Mouse (Mus musculus) left cerebral cortex, postnatal 4 days (tissue): Measurements from ENCODE around the gene Mup5. TPM values are rescaled to one million over a fixed set of nuclear protein-coding genes. Genes with fewer than 3 reads are reported as not detected.
"Not testable (repeated sequence)": the region's sequence is repeated elsewhere in the genome, so short reads cannot be mapped to it uniquely, and the experiment has no call there.

Experiments
- DNase-seq: peaks from one replicate; pipeline ENCODE4 v3.0.0-alpha.2; 2022
- intact Hi-C: fragments of 180-260 bp; cut with DNase I; formaldehyde crosslinking; loops from one replicate; pipeline ENCODE4 v1.15.1; 2025
- total RNA-seq, 2 experiments: library from RNA; stranded (reverse); gene quantifications; 2 replicates each; pipeline ENCODE4 v1.2.3; 2021

The Mup5 gene
- not detected for total RNA-seq

- intact Hi-C loops, result no loop called here
- DNase-seq, result no peak
These were observed at the start of gene Mup5 for GRCm38 (mm10) chr4:61834952-61835708. Gene Mup5 (minus strand): TSS chr4:61835233.

DNA sequence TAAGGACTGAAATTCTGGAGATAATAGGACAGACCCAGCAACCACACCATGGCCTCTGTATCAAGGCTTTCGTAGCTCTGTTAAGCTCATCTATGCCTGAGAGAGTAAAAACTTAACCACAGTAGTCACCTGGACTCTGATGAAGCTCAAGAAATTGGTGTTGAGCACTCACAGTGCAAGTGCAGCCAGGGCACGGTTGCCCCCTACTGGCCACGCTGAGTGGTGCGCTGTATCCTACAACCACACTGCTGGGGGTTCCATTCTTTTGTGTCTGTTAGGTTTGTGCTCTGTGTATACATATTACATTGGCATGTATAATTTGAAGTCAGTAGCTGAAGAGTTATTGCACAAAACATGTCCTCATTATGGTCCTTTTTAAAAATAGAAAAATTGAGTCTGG lies 23.1 kb upstream of the Mup5 start:
- intact Hi-C loops, result no loop called here
- peak; percentile 12 for DNase-seq

- no peak for DNase-seq
- intact Hi-C loops, result no loop called here
These were observed 21.0 kb upstream of the Mup5 start for GRCm38 (mm10) chr4:61855831-61856698.

- intact Hi-C loops, result no loop called here
- no peak for DNase-seq
These were observed 20.3 kb upstream of the Mup5 start for GRCm38 (mm10) chr4:61855344-61855743.

DNA sequence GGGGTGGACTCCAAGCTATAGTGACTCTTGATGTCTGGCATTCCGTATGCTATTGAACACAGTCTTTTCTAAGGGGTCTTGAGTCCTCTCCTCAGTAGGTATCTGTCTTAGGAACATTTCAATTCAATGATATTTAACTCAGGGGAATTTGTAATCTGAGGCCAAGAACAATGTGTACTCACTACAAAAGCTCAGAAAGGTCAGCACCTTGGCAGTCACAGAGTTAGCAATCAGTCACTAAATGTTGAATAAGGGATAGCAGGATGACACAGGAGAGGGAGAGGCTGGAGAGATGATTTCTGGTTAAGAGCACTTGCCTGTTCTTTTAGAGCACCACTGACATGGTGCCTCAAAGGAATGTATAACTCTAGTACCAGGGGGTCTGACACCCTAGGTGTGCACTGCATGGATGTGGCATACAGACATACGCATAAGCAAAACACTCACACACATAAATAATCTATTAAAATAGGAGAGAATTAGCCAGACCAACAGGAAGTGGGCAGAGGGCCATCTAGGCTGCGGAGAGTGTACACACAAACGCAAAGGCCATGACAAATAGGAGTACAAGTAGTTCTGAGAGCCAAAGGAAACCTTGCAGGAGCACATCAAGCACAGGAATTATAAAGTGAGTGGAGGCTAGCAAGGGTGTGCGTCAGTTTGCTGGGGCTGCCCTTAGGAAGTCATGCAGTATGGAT lies 9.9 kb upstream of the Mup5 start:
- DNase-seq, result no peak
- intact Hi-C loops, result no loop called here

DNA sequence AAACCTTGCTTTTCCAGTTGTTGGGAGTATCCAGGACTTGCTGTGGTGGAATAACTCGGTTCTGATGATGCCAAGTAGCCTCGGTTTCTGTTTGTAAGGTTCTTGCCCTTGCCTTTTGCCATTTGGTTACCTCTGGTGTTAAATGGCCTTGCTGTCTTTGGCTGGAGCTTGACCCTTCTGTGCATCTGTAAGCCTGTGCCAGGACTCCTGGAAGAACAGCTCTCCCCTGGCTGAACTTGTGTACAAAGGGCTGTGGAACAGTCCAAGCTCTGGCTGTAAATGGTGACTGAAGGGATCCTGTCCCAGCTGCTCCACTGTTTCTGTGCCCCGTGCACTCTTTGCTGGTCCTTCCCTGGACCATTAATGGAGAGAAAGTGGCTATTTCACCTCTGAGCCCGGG lies 5.8 kb downstream of the Mup5 start:
- intact Hi-C loops, result no loop called here

GRCm38 (mm10) chr4:61823185-61823584 lies 11.8 kb downstream of the Mup5 start:
- DNase-seq, result no peak
- intact Hi-C loops, result no loop called here

More for the DNA sequence above, 5.8 kb downstream of the Mup5 start:
- no peak for DNase-seq

DNA sequence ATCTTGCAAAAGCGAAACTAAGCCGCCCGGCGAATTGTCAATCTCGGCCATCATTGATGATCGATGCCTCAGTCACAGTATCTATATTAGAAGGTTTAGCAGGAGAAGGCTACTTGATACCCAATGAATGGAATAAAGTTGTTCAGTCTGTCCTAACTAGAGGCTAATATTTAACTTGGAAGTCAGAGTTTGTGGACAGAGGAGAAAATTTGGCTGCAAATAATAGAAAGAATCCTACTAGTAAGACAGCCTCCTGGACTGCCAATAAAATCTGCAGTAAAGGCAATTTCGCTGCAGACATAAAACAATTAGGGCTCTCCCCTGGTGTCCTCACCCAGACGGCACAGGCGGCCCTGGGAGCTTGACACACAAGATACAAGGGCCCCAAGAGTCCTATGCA lies 12.5 kb downstream of the Mup5 start:
- intact Hi-C loops, result not testable (repeated sequence)

DNA sequence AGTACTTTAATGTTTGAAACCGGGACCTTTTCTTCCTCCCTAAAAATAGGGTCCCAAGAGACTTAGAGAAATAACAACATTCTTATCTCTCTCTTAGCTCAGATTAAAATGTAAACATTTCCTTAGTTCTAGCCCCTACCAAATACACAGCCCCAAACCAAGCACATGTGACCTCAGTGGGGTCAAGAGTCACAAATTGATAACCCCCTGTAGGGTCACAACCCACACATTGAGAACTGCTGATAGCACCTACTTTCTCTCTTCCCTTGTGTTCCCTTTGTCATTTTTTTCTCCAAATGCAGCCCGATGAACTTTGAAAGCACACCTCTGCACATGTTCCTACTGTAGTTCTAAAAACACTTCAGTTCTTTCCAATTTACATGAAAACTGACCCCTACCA lies 19.4 kb downstream of the Mup5 start:
- intact Hi-C loops, result no loop called here
- no peak for DNase-seq

More for the DNA sequence above, 12.5 kb downstream of the Mup5 start:
- DNase-seq, result not testable (repeated sequence)

DNA sequence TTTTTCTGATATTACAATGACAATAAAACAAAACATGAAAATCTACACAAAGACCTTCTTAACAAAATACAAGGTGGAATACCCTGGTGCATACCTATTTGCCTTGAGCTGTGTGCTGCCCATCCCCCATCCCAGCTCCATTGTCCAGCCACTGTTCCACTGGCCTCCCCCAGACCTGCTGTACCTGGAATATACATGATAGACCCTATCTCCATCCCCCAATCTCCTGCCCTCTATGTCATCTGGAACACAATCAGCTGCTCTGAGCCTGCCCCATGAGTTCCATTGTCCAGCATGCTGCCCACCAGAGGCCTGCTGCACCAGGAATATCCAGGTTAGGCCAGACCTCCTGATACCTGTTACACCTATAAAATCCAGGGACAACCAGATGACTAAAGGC lies 21.6 kb downstream of the Mup5 start:
- DNase-seq, result no peak
- intact Hi-C loops, result no loop called here

GRCm38 (mm10) chr4:61811193-61811592 lies 23.8 kb downstream of the Mup5 start:
- intact Hi-C loops, result not testable (repeated sequence)

DNA sequence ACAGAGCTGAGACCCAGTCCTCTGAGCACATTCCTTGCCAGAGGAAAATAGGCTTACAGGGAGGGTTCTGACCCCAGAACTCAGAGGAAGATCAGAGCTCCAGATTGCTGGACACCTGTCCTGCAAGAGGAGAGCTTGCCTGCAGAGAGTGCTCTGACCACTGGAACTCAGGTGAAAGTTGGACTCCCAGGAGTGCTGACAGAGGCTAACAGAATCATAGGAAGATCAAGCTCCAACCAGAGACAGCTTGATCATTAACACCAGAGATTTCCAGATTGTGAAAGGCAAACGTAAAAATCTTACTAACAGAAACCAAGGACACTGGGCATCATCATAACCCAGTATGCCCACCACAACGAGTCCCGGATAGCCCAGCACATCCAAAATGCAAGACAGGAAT lies 26.1 kb downstream of the Mup5 start:
- DNase-seq, intact Hi-C loops: not testable (repeated sequence)

More at GRCm38 (mm10) chr4:61811193-61811592, 23.8 kb downstream of the Mup5 start:
- peak; percentile 45 for DNase-seq

DNA sequence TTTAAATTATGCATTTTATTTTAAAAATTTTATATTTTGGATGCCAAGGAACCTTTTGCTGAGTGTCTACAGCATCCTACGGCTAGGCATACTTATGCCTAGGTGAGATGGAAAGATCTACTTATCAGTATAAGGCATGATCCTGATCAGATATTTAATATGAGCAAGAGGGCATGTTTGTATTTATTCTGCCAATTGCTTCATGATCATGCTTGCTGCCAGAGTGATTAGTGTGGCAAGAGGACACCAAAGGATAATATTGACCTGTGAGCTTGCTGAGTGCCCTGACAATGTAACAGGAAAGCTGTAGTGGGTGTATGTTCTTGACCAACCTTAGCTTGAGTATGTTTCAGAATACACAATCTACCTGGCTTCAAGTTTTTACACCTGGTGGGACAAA lies 45.3 kb downstream of the Mup5 start:
- DNase-seq, intact Hi-C loops: not testable (repeated sequence)

DNA sequence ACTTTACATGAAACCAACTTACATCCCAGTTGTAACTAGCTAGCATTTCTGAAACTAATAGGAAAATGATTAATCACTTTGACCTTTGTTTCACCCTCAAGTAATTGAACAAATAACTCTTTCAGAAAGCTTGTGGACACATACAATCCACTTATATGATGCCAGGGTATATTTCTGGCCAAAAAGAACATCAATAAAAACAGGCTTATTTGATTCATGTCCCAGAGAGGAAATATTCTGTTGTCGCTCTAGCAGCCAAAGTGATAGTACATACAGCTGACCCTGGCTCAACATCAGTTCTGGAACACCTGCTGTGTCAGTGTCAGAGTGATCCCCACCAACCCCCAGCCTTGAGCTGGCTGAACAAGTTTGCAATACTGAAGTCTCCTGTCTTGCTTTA lies 50.8 kb downstream of the Mup5 start:
- intact Hi-C loops, DNase-seq: not testable (repeated sequence)

DNA sequence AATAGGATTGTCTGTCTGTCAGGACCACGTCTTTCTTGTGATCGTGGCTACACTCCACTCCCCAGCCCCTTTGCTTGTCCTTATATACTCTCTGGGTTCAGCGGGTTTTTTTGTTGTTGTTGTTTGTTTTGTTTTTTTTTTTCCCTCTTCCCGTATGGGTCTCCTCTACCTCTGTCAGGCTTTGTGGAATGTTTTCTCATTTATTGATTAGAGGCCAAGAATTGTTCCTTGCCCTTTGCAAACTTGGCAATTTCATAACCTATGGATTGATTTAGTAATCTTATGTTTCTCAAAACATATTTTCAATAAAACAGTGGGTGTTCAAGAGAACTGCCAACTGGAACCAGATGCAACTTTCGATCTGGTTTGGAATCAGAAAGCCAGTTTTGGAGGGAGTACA lies 52.9 kb downstream of the Mup5 start, which contains the start of gene Mup19:
Mup19 (minus strand) TSS at position 101 of the 400 bp plus-strand sequence.
- DNase-seq, intact Hi-C loops: not testable (repeated sequence)

Other genes with a start within 250 kb of the Mup5 start
- not detected for gene Mup17, start 239.4 kb downstream of the Mup5 start, total RNA-seq
- not detected for gene Mup18, start 161.1 kb downstream of the Mup5 start, total RNA-seq
- not detected for gene Mup19, start 53.0 kb downstream of the Mup5 start, total RNA-seq
- gene Mup20, start 218.9 kb upstream of the Mup5 start, total RNA-seq, result not detected